Mouse (Mus musculus) right cerebral cortex, postnatal 36 days (tissue): ENCODE results near the gene Prl4a1.
"Not testable (repeated sequence)": the region's sequence is repeated elsewhere in the genome, so short reads cannot be mapped to it uniquely, and the experiment has no call there.

Experiments used
- DNase-seq, 2 experiments: peaks; one replicate each; pipeline ENCODE4 v3.0.0; 2022; ENCODE audit warnings: low spot score in 2 of 2, mixed read lengths in 1 of 2

Prl4a1 gene

GRCm38 (mm10) chr13:28015912-28016311, at the start of gene Prl4a1:
Prl4a1 (plus strand) TSS chr13:28016212.
- DNase-seq: no peak

GRCm38 (mm10) chr13:27972931-27973330, 43.1 kb upstream of the Prl4a1 start:
- DNase-seq: no peak

GRCm38 (mm10) chr13:27974281-27974680, 41.7 kb upstream of the Prl4a1 start:
- DNase-seq: not testable (repeated sequence)

- DNase-seq: no peak
Observed at GRCm38 (mm10) chr13:27977646-27978045, 38.4 kb upstream of the Prl4a1 start.

- not testable (repeated sequence) for DNase-seq
Observed at GRCm38 (mm10) chr13:27996557-27996956, 19.5 kb upstream of the Prl4a1 start.

GRCm38 (mm10) chr13:28029330-28029729, 13.3 kb downstream of the Prl4a1 start:
- no peak for DNase-seq

GRCm38 (mm10) chr13:28069315-28069714, 53.3 kb downstream of the Prl4a1 start:
- DNase-seq: no peak
